Mouse (Mus musculus): ENCODE results near the gene Cfap45.

- TF ChIP-seq CTCF (IDR thresholded peaks at IDR 0.05; ENCODE audit: low read depth) (no peak), EP300 (optimal IDR thresholded peaks at IDR 0.05) (no peak)
These were observed 39.5 kb upstream of the Cfap45 start for GRCm38 (mm10) chr1:172481111-172481510.

Data from stomach, postnatal 0 days (tissue).